Mouse (Mus musculus): Measurements from ENCODE around the gene Diras2. TPM values are rescaled to one million over a fixed set of nuclear protein-coding genes. Genes with fewer than 3 reads are reported as not detected.

Diras2 gene
- total and polyA plus RNA-seq, 2 experiments, result 0.02 TPM; not detected in 1

- Histone ChIP-seq H3K9ac (ENCODE audit: low read depth, low read length) (no peak overlapping the region), H3K27ac (replicated peaks; ENCODE audit: insufficient read depth, low read depth, low read length) (no peak overlapping the region), H3K27me3 (ENCODE audit: control insufficient read depth, insufficient read depth, low read length) (no peaks in the 10 kb centered on the region), H3K4me1 (ENCODE audit: control insufficient read depth, insufficient read depth, low read length) (no peaks in the 10 kb centered on the region), H3K79me2 (ENCODE audit: control insufficient read depth, insufficient read depth, low read length) (no peaks in the 10 kb centered on the region), H3K4me3 (ENCODE audit: insufficient read depth, low read depth, low read length) (no peak overlapping the region), H3K36me3 (ENCODE audit: control insufficient read depth, insufficient read depth, low read length) (no peaks in the 10 kb centered on the region)
- WGBS, result 43% methylated on average over 8 of the region's 8 CpGs
- no peak for DNase-seq (ENCODE audit: extremely low read depth, low read depth, low spot score)
- TF ChIP-seq POLR2A (IDR thresholded peaks at IDR 0.05; ENCODE audit: extremely low read depth, insufficient read depth, low read length) (no peak), CTCF (IDR thresholded peaks at IDR 0.05; ENCODE audit: low read depth, low read length) (no peak)
Observed at GRCm38 (mm10) chr13:52569194-52569769, 38.2 kb upstream of the Diras2 start.

DNA sequence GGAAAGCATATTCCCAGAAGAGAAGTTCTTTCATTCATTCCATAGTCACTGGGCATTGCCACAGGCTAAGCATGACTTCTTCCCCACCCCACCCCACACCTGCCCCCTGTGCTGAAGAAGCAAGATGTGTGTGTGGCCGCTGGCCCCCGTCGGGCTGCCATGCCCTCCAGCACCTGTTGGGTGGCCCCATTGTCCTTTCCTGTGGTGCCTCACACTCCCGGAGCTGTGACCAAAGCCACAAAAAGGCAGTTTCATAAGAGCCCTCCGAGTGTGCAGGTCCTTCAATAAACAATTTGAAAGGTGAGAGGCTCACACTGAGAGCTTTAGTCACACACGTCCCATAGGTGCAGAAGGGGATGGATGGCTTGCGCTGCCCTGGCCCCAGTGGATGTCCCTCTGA lies 35.7 kb upstream of the Diras2 start:
- Histone ChIP-seq H3K4me3 (ENCODE audit: insufficient read depth, low read depth, low read length) (no peak overlapping the region), H3K4me1 (ENCODE audit: control insufficient read depth, insufficient read depth, low read length) (no peaks in the 10 kb centered on the region), H3K27me3 (ENCODE audit: control insufficient read depth, insufficient read depth, low read length) (no peaks in the 10 kb centered on the region), H3K27ac (replicated peaks; ENCODE audit: insufficient read depth, low read depth, low read length) (no peak overlapping the region), H3K9ac (ENCODE audit: low read depth, low read length) (no peak overlapping the region), H3K36me3 (ENCODE audit: control insufficient read depth, insufficient read depth, low read length) (no peaks in the 10 kb centered on the region), H3K79me2 (ENCODE audit: control insufficient read depth, insufficient read depth, low read length) (no peaks in the 10 kb centered on the region)
- DNase-seq (ENCODE audit: extremely low read depth, low read depth, low spot score), result no peak
- WGBS, result 81% methylated on average over 7 of the region's 7 CpGs
- no peak for TF ChIP-seq POLR2A (IDR thresholded peaks at IDR 0.05; ENCODE audit: extremely low read depth, insufficient read depth, low read length)

GRCm38 (mm10) chr13:52566188-52566760 lies 35.2 kb upstream of the Diras2 start:
- H3K27ac ChIP-seq (replicated peaks; ENCODE audit: insufficient read depth, low read depth, low read length), result no peak overlapping the region
- no peak for TF ChIP-seq POLR2A (IDR thresholded peaks at IDR 0.05; ENCODE audit: extremely low read depth, insufficient read depth, low read length)
- TF ChIP-seq CTCF (IDR thresholded peaks at IDR 0.05; ENCODE audit: low read depth, low read length), result no peak

DNA sequence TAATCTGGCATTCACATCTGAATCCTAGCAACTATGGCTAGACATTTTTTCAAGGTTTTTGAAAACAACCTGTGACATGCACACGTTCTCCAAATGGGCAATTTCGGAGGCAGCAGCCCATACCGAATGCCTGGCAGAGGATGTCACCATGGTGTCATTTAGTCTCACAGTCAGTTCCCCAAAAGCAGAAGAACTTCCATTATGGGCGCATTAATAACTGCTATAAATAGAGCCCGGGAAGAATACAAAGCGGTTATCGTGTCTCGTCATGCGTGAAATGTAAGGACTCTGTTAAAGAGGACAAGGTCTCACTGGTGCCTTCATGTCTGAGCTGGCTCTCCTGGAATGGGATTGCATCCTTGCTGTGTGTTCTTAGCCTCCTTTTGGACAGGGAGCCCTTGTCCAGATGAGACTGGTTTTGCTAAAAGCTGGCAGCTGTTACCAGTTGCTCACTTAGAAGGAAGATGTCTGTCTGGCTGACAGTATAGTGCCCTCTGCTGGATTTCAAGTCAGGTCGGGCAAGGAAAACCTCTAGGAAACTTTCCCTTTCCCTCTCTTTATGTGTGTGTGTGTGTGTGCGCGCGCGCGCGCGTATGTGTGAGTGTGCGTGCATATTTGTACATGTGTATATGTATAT lies 34.1 kb upstream of the Diras2 start:
- Histone ChIP-seq H3K4me3 (ENCODE audit: insufficient read depth, low read depth, low read length) (no peak overlapping the region), H3K9ac (ENCODE audit: low read depth, low read length) (no peak overlapping the region), H3K36me3 (ENCODE audit: control insufficient read depth, insufficient read depth, low read length) (no peaks in the 10 kb centered on the region), H3K27ac (replicated peaks; ENCODE audit: insufficient read depth, low read depth, low read length) (no peak overlapping the region), H3K4me1 (ENCODE audit: control insufficient read depth, insufficient read depth, low read length) (no peaks in the 10 kb centered on the region), H3K79me2 (ENCODE audit: control insufficient read depth, insufficient read depth, low read length) (no peaks in the 10 kb centered on the region), H3K27me3 (ENCODE audit: control insufficient read depth, insufficient read depth, low read length) (no peaks in the 10 kb centered on the region)
- 89% methylated on average over 18 of the region's 18 CpGs for WGBS
- no peak for DNase-seq (ENCODE audit: extremely low read depth, low read depth, low spot score)
- TF ChIP-seq POLR2A (IDR thresholded peaks at IDR 0.05; ENCODE audit: extremely low read depth, insufficient read depth, low read length) (no peak), CTCF (IDR thresholded peaks at IDR 0.05; ENCODE audit: low read depth, low read length) (no peak)

More at GRCm38 (mm10) chr13:52566188-52566760, 35.2 kb upstream of the Diras2 start:
- Histone ChIP-seq H3K4me1 (ENCODE audit: control insufficient read depth, insufficient read depth, low read length) (no peaks in the 10 kb centered on the region), H3K9ac (ENCODE audit: low read depth, low read length) (no peak overlapping the region), H3K4me3 (ENCODE audit: insufficient read depth, low read depth, low read length) (no peak overlapping the region), H3K36me3 (ENCODE audit: control insufficient read depth, insufficient read depth, low read length) (no peaks in the 10 kb centered on the region), H3K27me3 (ENCODE audit: control insufficient read depth, insufficient read depth, low read length) (no peaks in the 10 kb centered on the region), H3K79me2 (ENCODE audit: control insufficient read depth, insufficient read depth, low read length) (no peaks in the 10 kb centered on the region)
- DNase-seq (ENCODE audit: extremely low read depth, low read depth, low spot score), result no peak
- 91% methylated on average over 9 of the region's 9 CpGs for WGBS

- Histone ChIP-seq H3K27me3 (ENCODE audit: control insufficient read depth, insufficient read depth, low read length) (peaks cover 3% of the 10 kb centered on the region; the same call in 1 of the 2 replicates), H3K36me3 (ENCODE audit: control insufficient read depth, insufficient read depth, low read length) (no peaks in the 10 kb centered on the region), H3K4me1 (ENCODE audit: control insufficient read depth, insufficient read depth, low read length) (no peaks in the 10 kb centered on the region), H3K27ac (replicated peaks; ENCODE audit: insufficient read depth, low read depth, low read length) (no peak overlapping the region), H3K4me3 (ENCODE audit: insufficient read depth, low read depth, low read length) (no peak overlapping the region), H3K79me2 (ENCODE audit: control insufficient read depth, insufficient read depth, low read length) (no peaks in the 10 kb centered on the region), H3K9ac (ENCODE audit: low read depth, low read length) (no peak overlapping the region)
- no peak for DNase-seq (ENCODE audit: extremely low read depth, low read depth, low spot score)
- WGBS, result 59% methylated on average over 4 of the region's 4 CpGs
- TF ChIP-seq POLR2A (IDR thresholded peaks at IDR 0.05; ENCODE audit: extremely low read depth, insufficient read depth, low read length) (no peak), CTCF (IDR thresholded peaks at IDR 0.05; ENCODE audit: low read depth, low read length) (no peak)
Observed at GRCm38 (mm10) chr13:52562166-52562571, 31.1 kb upstream of the Diras2 start.
